Mouse (Mus musculus) NIH3T3 (cell line): ENCODE measurements at regions not wholly inside any gene's neighbourhood (a gene's known extent, or its start where the extent isn't known, plus 50 kb on each side); places are given as distances from the start of the nearest gene placed in this dataset.
"Not testable (repeated sequence)": the region's sequence is repeated elsewhere in the genome, so short reads cannot be mapped to it uniquely, and the experiment has no call there.

Experiments
- DNase-seq: peaks from one replicate; pipeline ENCODE4 v3.0.0-alpha.2; 2012; ENCODE audit warnings: low read depth

DNA sequence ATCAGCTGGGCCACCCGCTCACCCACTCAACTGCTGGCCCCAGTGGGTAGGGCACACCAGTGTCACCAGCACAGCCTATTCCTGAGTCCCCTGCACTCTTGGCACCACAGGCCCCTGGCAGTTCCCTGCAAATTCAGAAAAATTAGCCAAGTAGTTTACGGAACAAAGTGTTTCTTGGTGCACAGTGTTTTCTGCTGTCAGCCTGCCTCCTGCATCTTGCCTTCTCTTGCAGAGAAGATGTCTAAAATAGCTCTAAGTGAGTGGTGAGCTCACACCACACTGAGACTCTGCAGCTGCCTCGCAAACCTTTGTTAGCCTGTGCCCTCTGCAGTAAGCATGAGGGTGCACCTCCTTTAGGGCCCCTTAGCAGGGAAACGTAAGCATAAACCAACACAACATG lies 117.7 kb upstream of the Arid1b start:
- no peak for DNase-seq

DNA sequence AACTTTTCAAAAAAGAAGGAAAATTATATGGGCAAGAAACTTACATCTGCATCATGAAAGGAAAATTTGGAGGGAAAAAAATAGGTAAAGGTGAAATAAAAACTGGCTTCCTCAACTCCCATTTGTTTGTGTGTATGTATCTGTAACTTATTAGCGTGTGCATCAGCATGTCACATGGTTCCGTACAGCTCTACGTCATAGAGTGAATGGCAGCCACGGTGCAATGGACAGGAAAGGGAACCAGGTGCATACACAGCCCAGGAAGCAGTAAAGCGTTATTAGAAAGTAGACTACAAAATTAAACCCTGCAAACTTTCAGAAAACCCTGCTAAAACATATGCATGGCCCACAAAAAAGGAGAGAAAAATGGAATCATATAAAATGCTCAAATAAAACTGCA lies 112.7 kb upstream of the Arid1b start:
- DNase-seq, result no peak

DNA sequence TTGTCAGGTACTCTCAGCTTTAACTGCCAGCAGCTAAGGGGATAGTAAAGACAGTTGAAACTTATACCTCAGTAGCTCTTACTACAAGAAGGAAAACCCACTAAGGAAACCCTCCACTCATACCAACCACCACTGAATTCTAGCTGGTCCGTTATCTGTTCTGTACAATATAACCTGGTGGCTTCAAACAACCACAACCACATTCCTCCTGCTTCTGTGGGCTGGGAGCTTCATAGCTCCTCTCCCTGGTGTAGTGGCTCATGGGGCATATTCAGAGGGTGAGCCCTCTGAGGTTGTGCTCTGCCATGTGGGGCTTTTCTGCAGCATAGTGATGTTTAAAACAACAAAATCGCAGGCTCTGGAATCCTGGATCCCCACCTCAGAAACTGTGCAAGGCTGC lies 110.0 kb upstream of the Arid1b start:
- DNase-seq, result no peak

GRCm38 (mm10) chr17:4884761-4885160 lies 109.4 kb upstream of the Arid1b start:
- no peak for DNase-seq

- DNase-seq, result peak; percentile 17
Measured at GRCm38 (mm10) chr17:4887331-4887730, 106.8 kb upstream of the Arid1b start.

DNA sequence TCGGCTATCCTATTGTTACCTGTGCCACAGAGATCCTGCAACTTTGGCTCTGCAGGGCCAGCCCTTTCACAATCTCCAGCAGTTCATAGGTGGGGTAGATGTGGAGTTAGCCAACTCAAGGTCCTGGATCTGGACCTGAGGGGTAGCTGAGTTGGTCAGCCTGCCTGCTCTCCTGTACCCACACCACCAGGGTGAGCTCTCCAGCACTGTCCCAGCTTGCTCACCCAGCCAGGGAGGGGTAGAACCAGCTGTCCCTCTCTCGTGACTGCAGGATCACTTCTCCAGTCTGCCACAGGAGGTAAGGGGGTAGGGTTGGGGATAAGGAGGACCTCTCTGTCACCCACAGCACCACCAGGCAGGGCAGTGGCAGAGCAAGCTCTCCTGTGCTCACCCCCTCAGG lies 104.6 kb upstream of the Arid1b start:
- DNase-seq, result no peak

GRCm38 (mm10) chr17:4890131-4890530 lies 104.0 kb upstream of the Arid1b start:
- no peak for DNase-seq

DNA sequence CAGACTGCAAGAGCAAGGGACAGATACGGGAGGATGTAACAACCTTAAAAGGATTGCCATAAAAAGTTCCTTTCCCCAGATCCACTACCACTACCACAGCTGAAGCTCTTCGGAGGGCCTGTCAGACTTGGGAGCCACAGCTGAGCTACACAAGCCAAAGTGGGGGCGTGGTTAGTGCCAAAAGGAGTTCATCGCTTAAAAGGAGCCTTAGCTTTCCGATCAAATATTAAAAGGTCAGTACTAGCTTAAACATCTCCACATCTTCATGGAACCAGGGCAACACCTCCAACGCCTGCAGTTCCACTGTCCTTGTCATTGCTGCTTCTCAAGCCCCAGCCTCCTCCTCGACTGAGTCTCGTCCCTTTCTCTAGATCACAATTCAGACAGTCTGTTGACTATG lies 102.6 kb upstream of the Arid1b start:
- no peak for DNase-seq

- DNase-seq, result not testable (repeated sequence)
Measured at GRCm38 (mm10) chr17:4894756-4895330, 99.3 kb upstream of the Arid1b start.

- no peak for DNase-seq
Measured at GRCm38 (mm10) chr17:4903129-4903528, 91.0 kb upstream of the Arid1b start.

DNA sequence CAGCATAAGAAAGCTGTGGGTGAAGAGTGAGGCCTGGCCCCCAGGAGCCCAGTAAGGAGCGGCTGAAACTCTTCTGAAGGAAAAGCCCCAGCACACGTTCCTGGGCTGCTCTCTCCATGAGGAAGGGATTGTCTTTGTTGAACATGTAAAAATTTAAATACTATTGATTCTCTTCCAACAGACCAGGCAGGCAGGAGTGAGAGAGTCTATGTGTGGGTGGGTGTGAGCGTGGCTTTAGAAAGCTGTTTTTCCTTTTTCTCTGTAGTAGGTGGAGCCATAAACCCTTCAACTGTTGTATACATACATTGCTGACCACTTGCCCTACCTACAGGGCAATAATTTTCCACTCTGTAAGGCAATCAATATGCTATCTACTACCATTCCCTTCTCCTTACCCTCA lies 87.6 kb upstream of the Arid1b start:
- peak; percentile 31 for DNase-seq

- DNase-seq, result peak; percentile 70
Measured at GRCm38 (mm10) chr17:4907181-4907752, 86.9 kb upstream of the Arid1b start.

DNA sequence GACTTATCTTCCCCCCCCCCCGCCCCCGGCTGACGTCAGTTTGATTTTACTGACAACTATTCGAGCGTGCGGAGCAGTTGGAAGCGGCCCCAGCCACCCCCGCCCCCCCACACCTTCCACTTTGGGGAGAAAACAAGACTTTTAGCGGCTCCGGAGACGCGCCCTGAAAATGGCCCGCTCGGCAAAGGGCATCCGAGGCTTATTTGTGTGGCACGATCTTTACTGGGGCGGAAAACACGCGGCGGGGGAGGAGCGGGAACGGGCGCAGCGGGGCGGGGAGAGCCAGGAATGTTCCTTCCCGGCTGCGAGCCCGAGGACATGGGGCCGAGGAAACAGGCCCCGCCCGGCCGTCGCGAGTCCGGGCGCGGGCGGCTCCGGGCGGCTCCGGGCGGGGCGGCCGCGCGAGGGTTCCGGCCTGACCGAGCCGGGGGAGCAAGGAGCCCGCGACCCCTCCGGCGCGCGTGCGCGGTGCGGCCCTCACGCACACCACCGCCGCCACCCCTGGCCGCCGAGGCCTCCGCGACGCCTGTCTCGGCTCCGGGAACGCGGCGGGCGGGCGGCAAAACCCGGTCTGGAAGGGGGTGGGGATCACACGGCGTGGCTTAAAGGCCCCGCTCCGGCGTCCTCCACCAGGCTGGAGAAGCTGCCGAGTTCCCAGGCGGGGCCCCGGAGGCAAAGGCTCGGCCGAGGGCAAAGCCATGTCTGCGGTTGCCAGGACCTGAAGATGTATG lies 86.1 kb upstream of the Arid1b start:
- peak; percentile 95 for DNase-seq

DNA sequence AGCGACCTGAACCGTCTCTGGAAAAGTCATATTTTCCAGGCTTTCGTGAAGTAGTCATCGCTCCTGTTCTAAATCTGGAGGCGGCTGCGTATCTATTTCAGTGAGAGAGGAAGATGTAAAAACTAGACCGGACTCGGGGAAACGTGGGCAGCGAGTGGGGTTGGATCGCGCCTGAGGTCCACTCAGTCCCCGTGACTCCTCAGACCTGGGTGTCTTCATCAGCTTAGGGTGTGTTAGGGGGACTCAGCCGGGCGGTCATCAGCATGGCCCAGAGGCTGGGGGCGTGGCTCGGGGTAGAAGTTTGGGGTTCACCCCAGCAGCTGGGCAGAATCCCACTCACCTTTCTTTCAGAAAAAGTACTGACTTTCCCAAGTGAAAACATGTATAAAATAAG lies 85.6 kb upstream of the Arid1b start:
- DNase-seq, result no peak

- DNase-seq, result no peak
Measured at GRCm38 (mm10) chr17:4910182-4910581, 84.0 kb upstream of the Arid1b start.

DNA sequence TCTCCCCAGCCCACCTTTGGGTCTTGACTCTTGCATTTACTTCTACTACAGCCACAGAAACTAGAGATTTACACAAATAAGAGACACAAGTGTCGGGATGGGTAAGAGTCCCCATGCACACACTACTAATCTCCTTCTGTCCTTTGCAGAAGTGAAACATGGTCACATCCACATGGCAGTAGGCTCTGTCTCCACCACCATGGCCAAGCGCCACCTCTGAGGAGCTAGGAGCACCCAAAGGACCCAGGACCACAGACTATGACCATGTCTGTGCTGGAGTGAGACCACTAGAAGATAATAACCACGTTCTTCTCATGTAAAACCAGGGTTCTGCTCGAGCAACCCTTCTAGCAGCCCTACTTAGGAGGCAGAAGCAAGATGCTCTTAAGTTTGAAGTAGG lies 81.1 kb upstream of the Arid1b start:
- DNase-seq, result no peak

DNA sequence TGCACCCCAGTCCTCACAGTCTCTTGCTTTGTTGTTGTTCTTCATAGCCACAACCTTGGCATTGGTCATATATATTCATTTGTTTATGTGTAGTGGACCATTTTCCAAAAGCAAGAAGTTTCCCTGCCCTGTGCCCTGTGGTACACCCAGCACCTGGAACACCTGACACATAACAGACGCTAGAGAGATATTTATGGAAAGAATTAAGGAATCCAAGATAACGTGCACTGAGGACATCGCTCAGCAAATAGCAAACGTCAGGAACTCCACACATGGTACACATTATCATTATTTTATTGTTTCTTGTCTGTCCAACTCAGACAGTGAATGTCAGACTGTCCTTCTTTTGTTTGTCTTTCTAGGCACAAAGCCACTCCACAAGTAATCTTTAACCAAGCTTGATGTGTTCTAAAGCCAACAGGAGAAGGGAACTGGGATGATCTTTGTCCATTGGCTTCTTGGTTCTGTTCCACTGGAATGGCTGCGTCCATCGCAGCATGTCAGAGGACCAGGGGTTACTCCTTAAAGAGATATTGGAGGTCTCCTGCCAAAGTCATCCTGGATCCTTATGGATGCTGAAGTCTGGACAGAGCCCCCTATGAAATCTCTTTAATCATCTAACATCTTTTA lies 74.2 kb upstream of the Arid1b start:
- DNase-seq, result no peak

GRCm38 (mm10) chr17:4921121-4921520 lies 73.0 kb upstream of the Arid1b start:
- no peak for DNase-seq

- DNase-seq, result no peak
Measured at GRCm38 (mm10) chr17:4928631-4929030, 65.5 kb upstream of the Arid1b start.

GRCm38 (mm10) chr17:4935268-4935667 lies 58.9 kb upstream of the Arid1b start:
- DNase-seq, result no peak

GRCm38 (mm10) chr17:4940589-4940988 lies 53.5 kb upstream of the Arid1b start:
- DNase-seq, result peak; percentile 18

DNA sequence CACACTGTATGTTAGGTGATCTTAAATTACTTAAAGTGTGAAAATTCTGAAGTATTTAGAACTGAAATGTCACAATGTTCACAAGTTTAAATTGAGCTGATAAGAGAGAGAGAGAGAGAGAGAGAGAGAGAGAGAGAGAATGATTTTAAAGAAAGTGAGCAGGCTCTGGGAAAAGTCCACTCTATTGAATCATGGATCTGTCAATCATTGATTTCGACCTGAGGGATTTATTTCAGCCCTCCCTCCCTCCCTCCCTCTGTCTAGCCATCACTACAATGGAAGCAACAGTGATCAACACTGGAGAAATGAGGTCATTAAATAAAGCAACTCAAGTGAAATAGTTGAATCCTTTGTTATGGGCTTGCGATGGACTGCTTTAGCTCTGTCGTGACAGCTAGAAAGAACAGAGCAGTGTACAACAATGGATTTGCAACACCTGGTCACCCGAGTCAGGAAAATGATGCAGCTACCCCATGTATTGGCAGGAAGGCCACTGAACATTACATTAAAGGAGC lies 52.8 kb upstream of the Arid1b start:
- DNase-seq, result no peak

DNA sequence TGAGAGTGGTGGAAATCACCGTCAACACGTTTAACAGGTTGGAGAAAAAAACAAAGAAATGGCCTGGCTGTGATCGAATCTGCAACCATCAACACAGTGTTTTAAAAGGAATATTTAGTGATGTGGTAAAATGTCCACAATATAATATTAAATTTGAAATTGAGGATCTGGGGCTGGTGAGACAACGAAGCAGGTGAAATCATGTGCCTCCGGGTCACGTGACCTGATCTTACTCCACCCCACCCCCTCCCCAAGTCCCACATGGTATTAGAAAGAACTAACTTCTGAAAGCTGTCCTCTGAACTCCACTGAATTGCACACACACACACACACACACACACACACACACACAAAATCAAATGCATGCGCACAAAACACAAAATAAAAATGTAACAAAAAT lies 51.3 kb upstream of the Arid1b start:
- no peak for DNase-seq
